Mouse (Mus musculus) spleen, adult 2 months (tissue): ENCODE results near the gene Cacna1e.

Experiments used
- CTCF ChIP-seq: fragments of 200-500 bp; IDR thresholded peaks from 2 replicates; pipeline ENCODE4 v1.5.1; 2011; ENCODE audit warnings: mild to moderate bottlenecking, inconsistent platforms; ENCODE audit not compliant: insufficient read depth, insufficient read length, insufficient replicate concordance; ENCODE audit errors: extremely low read depth
- POLR2A ChIP-seq: fragments of 200-500 bp; IDR thresholded peaks from 2 replicates; pipeline ENCODE4 v1.6.1; 2011; ENCODE audit warnings: low read depth, low read length, inconsistent platforms

DNA sequence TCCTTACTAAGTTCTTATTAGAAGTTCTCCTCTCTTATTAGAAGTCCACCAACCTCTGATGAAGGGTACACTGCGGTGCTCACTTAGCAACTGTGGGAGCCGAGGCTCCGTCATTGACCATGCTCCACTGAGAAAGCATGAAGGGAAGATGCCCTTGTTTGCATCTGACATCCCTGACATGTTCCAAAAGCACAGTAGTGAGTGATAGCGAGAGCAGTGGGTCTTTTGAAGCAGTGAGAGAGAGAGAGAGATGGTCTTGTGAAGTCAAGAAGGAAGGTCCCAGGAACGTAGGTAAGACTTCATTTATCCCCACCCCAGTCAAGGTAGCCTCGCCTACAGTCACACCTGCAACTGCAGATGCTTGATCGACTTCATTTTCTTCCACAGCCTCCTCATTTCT lies 63.9 kb downstream of the Cacna1e start:
- no peak for TF ChIP-seq CTCF
- no peak for TF ChIP-seq POLR2A
